Mouse (Mus musculus): ENCODE data around the gene Gss.

DNA sequence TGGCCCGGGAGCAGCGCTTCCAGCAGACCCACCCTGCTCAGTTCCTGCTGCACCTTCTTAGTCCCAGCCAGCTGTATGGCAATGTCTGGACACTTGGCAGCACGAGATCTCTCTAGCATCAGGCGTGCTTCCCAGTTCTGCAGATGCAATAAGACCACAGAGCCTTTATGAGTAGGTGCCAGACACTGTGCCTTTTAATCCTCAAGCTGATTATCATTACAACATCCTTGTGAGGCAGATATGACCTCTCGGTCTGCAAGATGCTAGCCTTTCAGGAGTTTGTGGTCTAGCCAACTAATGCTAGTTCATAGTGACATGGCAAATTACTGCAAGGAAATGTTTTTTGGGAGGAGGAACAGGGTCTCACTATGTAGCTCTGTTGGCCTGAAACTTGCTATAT lies 24.9 kb downstream of the Gss start:
- no peak for TF ChIP-seq POLR2A (IDR thresholded peaks at IDR 0.05; ENCODE audit: insufficient read length, low read depth)
- no peak for TF ChIP-seq USF1 (IDR thresholded peaks at IDR 0.05; ENCODE audit: low read depth)

All from myocyte (in vitro differentiated cells).